14 mouse cellular contexts compared by ENCODE assay signal in genomic region chrX:99294726-99295125, GRCm38 (mm10).
DNase-seq lines count a peak whose midpoint lies in the region; ATAC-seq lines count a peak whose summit lies in the region.
"Had no signal": no experiment of that assay in that cellular context is flagged by ENCODE, and none has a peak within 500 bp of the region (broad histone marks: within the 10 kb centered on the region; RNA-seq: fewer than 3 reads in every experiment).

No protein-coding gene starts in this region.

- no peak overlapping the region for H3K4me2 ChIP-seq in forebrain, embryonic 15.5 days (replicated peaks)
- H3K4me2 ChIP-seq in midbrain, embryonic 16.5 days (ENCODE audit: low read length), result no peak overlapping the region
- H3K4me2 ChIP-seq: forebrain, embryonic 12.5 days; limb, embryonic 15.5 days had no signal

- no peak overlapping the region for H3K4me3 ChIP-seq in forebrain, embryonic 10.5 days
- no peak overlapping the region for H3K4me3 ChIP-seq in forebrain, embryonic 15.5 days
- no peak overlapping the region for H3K4me3 ChIP-seq in midbrain, embryonic 16.5 days (ENCODE audit: low read depth, low read length)
- H3K4me3 ChIP-seq: forebrain, embryonic 12.5 days; limb, embryonic 15.5 days had no signal

- DNase-seq in forebrain, embryonic 10.5 days (ENCODE audit: extremely low spot score, low spot score), result no peak
- DNase-seq in urinary bladder, postnatal 14 days (ENCODE audit: low spot score), result peak; percentile 56
- DNase-seq in urinary bladder, postnatal 10 days (ENCODE audit: low spot score), result no peak
- peak; percentile 71 to 81 for DNase-seq in kidney, postnatal 4 days
- DNase-seq in adrenal gland, adult 8-10 months, result no peak
- DNase-seq: adrenal gland, postnatal 14 days; thymus, postnatal 36 days had no signal

- peak overlapping the region; percentile 33; the same call in 1 of the 2 replicates for H3K27ac ChIP-seq in forebrain, embryonic 10.5 days
- H3K27ac ChIP-seq in forebrain, embryonic 15.5 days (replicated peaks), result no peak overlapping the region
- H3K27ac ChIP-seq in midbrain, embryonic 16.5 days (ENCODE audit: low read length), result no peak overlapping the region
- H3K27ac ChIP-seq: forebrain, embryonic 12.5 days; hindbrain, postnatal 0 days; limb, embryonic 15.5 days had no signal

- H3K9ac ChIP-seq in forebrain, embryonic 15.5 days (replicated peaks), result no peak overlapping the region
- H3K9ac ChIP-seq in midbrain, embryonic 16.5 days (ENCODE audit: low read depth, low read length), result no peak overlapping the region
- H3K9ac ChIP-seq: forebrain, embryonic 12.5 days; limb, embryonic 15.5 days had no signal

- ATAC-seq in forebrain, embryonic 15.5 days (replicated peaks), result no peak
- ATAC-seq in CD4-positive, CD25-positive, alpha-beta regulatory T cell, adult 4 months, result no peak
- ATAC-seq in midbrain, embryonic 16.5 days, result no peak
- ATAC-seq: hindbrain, postnatal 0 days had no signal

- H3K4me1 ChIP-seq in forebrain, embryonic 10.5 days, result peaks cover 62% of the 10 kb centered on the region
- H3K4me1 ChIP-seq in forebrain, embryonic 15.5 days, result peaks cover 9% of the 10 kb centered on the region
- H3K4me1 ChIP-seq in midbrain, embryonic 16.5 days (ENCODE audit: control insufficient read depth, insufficient read depth, low read length), result no peaks in the 10 kb centered on the region; the same call in 1 of the 2 replicates

- H3K9me3 ChIP-seq in forebrain, embryonic 10.5 days, result no peaks in the 10 kb centered on the region
- no peaks in the 10 kb centered on the region for H3K9me3 ChIP-seq in forebrain, embryonic 15.5 days
- H3K9me3 ChIP-seq in midbrain, embryonic 16.5 days (replicated peaks; ENCODE audit: control insufficient read depth, low read length, poor library complexity, severe bottlenecking), result no peaks in the 10 kb centered on the region
- H3K9me3 ChIP-seq: forebrain, embryonic 12.5 days; G1E; limb, embryonic 15.5 days had no signal

- no peaks in the 10 kb centered on the region for H3K36me3 ChIP-seq in forebrain, embryonic 10.5 days (replicated peaks)
- no peaks in the 10 kb centered on the region for H3K36me3 ChIP-seq in forebrain, embryonic 15.5 days
- H3K36me3 ChIP-seq in midbrain, embryonic 16.5 days (ENCODE audit: control insufficient read depth, insufficient read depth, low read length), result no peaks in the 10 kb centered on the region
- H3K36me3 ChIP-seq: forebrain, embryonic 12.5 days; G1E; limb, embryonic 15.5 days had no signal

- H3K27me3 ChIP-seq in forebrain, embryonic 10.5 days (ENCODE audit: poor library complexity, severe bottlenecking), result peaks cover 100% of the 10 kb centered on the region
- H3K27me3 ChIP-seq in forebrain, embryonic 15.5 days, result 0 out of 2 replicates have a peak, but pooled peaks cover 2% of the 10 kb centered on the region
- peaks cover 11% of the 10 kb centered on the region for H3K27me3 ChIP-seq in midbrain, embryonic 16.5 days (ENCODE audit: control insufficient read depth, insufficient read depth, low read depth, low read length)

- WGBS in forebrain, embryonic 10.5 days, result 69% methylated on average over 8 of the region's 8 CpGs
- WGBS in forebrain, embryonic 15.5 days, result 78% methylated on average over 8 of the region's 8 CpGs
- 68% methylated on average over 8 of the region's 8 CpGs for WGBS in midbrain, embryonic 16.5 days

Comparison
In these comparisons a context has a peak if more than half of its experiments do, and no peak if none do; other contexts are left out.
1. DNase-seq: peak in urinary bladder, postnatal 14 days (single experiment) and kidney, postnatal 4 days (2 of 2); none in forebrain, embryonic 10.5 days (single experiment), urinary bladder, postnatal 10 days (single experiment) and adrenal gland, adult 8-10 months (single experiment).